Mouse (Mus musculus) kidney, embryonic 14.5 days (tissue): ENCODE measurements around the gene Hoxd12. TPM values are rescaled to one million over a fixed set of nuclear protein-coding genes. Genes with fewer than 3 reads are reported as not detected.

Source experiments
- ATAC-seq: fragments of 200-750 bp; cut with Nextera tagmentation; 2 replicates; pipeline ENCODE4 v1.8.0; 2017; ENCODE audit warnings: moderate number of reproducible peaks, mild to moderate bottlenecking, moderate TSS enrichment, moderate library complexity; ENCODE audit not compliant: low FRiP score, low TSS enrichment
- H3K27ac ChIP-seq: fragments of 300-500 bp; sonication (generic); 2 replicates; pipeline ENCODE4 v1.5.1; 2014; ENCODE audit warnings: low read depth, mild to moderate bottlenecking, low read length, moderate library complexity, mixed read lengths
- H3K27me3 ChIP-seq: fragments of 300-500 bp; sonication (generic); 2 replicates; pipeline ENCODE4 v1.6.1; 2014; ENCODE audit warnings: mild to moderate bottlenecking, low read length; ENCODE audit not compliant: control insufficient read depth, insufficient read depth
- H3K36me3 ChIP-seq: fragments of 300-500 bp; sonication (generic); 2 replicates; pipeline ENCODE4 v1.6.1; 2014; ENCODE audit warnings: low read length, mixed read lengths; ENCODE audit not compliant: control insufficient read depth, insufficient read depth
- H3K4me1 ChIP-seq: fragments of 300-500 bp; sonication (generic); 2 replicates; pipeline ENCODE4 v1.6.1; 2014; ENCODE audit warnings: low read length, mixed read lengths; ENCODE audit not compliant: control insufficient read depth, insufficient read depth
- H3K4me2 ChIP-seq: fragments of 300-500 bp; sonication (generic); replicated peaks from 2 replicates; pipeline ENCODE4 v1.6.1; 2014; ENCODE audit warnings: low read depth, mild to moderate bottlenecking, low read length
- H3K4me3 ChIP-seq: fragments of 300-500 bp; sonication (generic); 2 replicates; pipeline ENCODE4 v1.5.1; 2014; ENCODE audit warnings: mild to moderate bottlenecking, low read length
- H3K9ac ChIP-seq: fragments of 300-500 bp; sonication (generic); 2 replicates; pipeline ENCODE4 v1.6.1; 2014; ENCODE audit warnings: low read depth, mild to moderate bottlenecking, low read length, moderate library complexity
- H3K9me3 ChIP-seq: fragments of 300-500 bp; sonication (generic); 2 replicates; pipeline ENCODE4 v1.6.1; 2016; ENCODE audit warnings: low read length; ENCODE audit not compliant: control insufficient read depth
- WGBS: fragments of 180-500 bp; shearing (Covaris S2); extraction: QIAGEN DNeasy Blood & Tissue Kit; methylation state at CpG from one replicate; pipeline ENCODE4 v1.1.7; 2014; 5-methylcytosine and 5-hydroxymethylcytosine counted together
- polyA plus RNA-seq: library from polyadenylated mRNA; unstranded; fragments of >200 nt; fragmentation: Nextera tagmentation; extraction: Ambion mirVana; gene quantifications from 2 replicates; pipeline ENCODE4 v1.2.1, GENCODE M21; 2014

The Hoxd12 gene
- polyA plus RNA-seq, 1 experiment from 2014 or later: 7.2 TPM

DNA sequence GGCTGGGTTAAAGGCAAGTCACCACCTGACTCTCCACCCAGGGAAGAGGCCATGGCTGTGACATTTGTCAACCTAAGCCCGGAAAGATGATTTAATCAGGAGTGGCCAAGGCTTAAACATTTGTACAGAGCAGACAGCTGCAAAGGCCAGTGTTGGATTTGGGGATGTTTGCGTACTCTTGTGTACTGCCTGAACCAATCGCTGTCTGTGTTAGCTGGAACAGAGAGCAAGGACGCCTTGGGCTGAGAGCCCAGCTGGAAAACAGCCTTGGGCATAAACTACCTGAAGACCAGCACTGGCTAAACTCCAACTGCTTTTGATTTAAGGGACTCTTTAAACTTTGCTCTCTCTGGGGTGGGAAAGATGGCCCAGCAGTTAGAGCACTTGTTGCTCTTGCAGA is 33.9 kb downstream of the Hoxd12 start:
- Histone ChIP-seq H3K4me3 (peak overlapping the region; percentile 79), H3K4me2 (peak overlapping the region; percentile 56), H3K9ac (peak overlapping the region; percentile 46; the same call in 1 of the 2 replicates), H3K9me3 (no peaks in the 10 kb centered on the region), H3K27ac (peak overlapping the region; percentile 73; the same call in 1 of the 2 replicates), H3K36me3 (no peaks in the 10 kb centered on the region), H3K4me1 (peaks cover 38% of the 10 kb centered on the region), H3K27me3 (no peaks in the 10 kb centered on the region)
- 24% methylated on average over 4 of the region's 4 CpGs for WGBS
- no peak for ATAC-seq

DNA sequence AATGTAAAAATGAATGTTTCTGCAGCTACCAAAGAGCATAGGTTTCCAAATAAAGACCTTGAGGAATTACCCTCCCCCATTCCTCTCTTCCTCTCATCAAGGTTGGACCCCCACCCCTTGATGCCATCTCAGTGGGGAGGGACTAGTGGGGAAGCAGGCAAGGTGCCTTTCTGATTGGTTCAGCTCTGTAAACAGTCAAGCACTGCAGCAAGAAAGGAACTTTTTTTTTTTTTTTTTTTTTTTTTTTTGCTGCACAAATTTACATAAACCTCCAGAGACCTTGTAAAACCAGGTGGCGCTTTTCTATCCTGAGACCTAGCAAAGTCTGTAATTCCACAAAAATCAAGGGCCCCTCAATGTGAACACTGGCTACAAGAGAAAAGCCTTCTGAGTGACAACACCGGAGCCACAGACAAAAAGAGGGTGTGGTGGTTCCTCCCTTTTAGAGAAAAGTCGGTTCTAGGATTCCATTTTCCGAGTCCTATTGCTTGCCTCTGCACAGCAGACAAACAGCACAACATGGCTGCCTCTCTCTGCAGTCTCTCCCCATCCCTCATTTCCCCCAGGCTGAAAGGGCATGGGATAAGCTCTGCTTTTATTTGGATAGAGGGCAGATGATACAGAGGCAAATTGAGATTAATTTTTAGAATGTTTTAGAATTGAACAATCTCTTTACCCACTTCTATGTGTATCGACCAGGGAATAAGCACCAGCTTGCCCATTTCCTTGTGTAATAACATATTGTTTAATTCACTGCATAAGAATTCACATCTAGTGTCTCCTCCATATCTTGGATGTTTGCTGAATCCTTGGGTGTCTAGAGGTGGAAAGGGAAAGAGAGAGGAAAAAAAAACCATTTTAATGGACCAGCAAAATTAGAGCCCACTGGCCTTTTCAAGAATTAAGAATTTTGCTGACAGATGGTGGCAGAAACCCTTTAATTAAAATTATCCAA is 34.9 kb downstream of the Hoxd12 start:
- H3K9me3 ChIP-seq: no peaks in the 10 kb centered on the region
- H3K4me1 ChIP-seq: peaks cover 32% of the 10 kb centered on the region
- peak overlapping the region; percentile 69 for H3K4me2 ChIP-seq
- peak overlapping the region; percentile 93; the same call in 1 of the 2 replicates for H3K9ac ChIP-seq
- H3K27me3 ChIP-seq: no peaks in the 10 kb centered on the region
- peak overlapping the region; percentile 5; the same call in 1 of the 2 replicates for H3K4me3 ChIP-seq
- H3K27ac ChIP-seq: peak overlapping the region; percentile 55
- H3K36me3 ChIP-seq: no peaks in the 10 kb centered on the region
- no peak for ATAC-seq
- 13% methylated on average over 5 of the region's 5 CpGs for WGBS

DNA sequence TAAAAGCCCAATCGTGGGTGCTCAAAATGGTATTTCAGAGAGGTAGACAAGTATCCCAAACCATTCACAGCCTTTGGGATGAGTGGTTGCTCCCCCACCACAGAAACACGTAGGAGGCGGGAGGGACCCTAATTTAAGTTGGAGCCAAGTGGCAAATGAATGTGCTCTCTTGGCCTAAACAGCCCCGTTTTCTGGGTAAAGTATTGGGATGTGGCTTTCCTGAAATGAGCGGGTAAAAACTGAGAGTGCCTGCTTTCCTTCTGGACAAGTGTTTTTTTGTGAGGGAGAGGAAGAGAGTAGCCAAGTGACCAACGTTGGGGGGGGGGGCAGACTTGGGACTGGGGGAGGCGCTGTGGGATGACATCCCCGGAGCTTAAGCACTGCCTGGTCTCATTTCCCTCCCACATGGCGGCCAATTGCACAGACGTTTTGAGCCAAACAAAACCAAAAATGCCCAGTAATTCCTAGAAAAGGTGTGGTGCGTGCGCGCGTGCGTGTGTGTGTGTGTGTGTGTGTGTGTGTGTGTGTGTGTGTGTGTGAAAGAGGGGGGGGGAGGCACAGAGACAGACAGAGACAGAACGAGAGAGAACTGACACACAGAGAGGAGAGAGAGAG is 36.2 kb downstream of the Hoxd12 start:
- Histone ChIP-seq H3K4me1 (peaks cover 35% of the 10 kb centered on the region), H3K36me3 (no peaks in the 10 kb centered on the region), H3K27ac (peak overlapping the region; percentile 98), H3K4me2 (peak overlapping the region; percentile 69), H3K9ac (peak overlapping the region; percentile 93), H3K4me3 (peak overlapping the region; percentile 66), H3K27me3 (no peaks in the 10 kb centered on the region), H3K9me3 (no peaks in the 10 kb centered on the region)
- no peak for ATAC-seq
- under 1% methylated on average over 16 of the region's 16 CpGs for WGBS

DNA sequence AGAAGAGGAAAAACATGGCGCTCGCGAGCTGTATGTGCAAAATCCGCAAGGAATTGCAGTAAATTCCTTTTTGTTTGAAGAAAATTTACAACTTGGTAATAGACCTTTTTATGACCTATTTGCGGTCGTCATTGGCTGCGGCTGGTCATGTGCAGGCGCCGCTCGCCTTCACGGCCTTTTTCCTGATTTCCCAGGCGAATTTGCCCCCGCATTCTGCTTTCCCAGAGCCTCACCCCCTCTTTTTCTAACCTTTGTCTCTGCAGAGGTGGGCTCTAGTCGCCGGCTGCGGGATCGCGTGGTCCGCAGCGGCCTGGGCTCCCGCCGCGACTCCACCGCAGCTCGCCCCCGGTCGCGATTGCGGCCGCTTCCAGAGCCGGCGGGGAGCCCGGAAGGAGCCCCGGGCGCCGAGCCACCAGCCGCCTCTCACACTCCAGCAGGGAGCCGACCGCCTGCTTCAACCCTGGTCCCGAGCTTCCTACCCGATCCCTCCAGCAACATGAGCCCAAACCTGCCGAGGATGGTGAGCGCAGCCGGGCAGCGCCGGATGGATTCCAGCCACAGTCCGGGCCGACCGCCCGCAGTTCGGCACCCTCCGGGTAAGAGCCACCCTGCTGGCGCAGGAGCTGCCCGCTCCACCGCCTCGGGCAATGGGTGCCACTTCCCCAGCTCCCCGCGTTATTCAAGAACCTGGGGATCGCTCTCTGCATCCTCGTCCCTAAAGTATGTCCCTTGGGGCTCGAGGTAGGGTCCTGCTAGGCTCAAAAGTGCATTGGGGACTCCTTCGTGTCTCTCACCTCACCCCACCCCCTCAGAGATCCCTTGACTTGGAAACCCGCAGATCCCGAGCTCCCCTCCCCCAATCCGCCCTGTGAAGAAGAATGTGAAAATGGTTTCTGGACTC is 37.2 kb downstream of the Hoxd12 start, which contains the start of the genes Hoxd3 and Hoxd4:
Gene Hoxd3, plus strand, starts transcription at position 207 of the 901 bp plus-strand sequence.
Gene Hoxd4, plus strand, starts transcription at position 209 of the 901 bp plus-strand sequence.
- peak within 1 kb of the TSS; percentile 69 for H3K4me2 ChIP-seq
- peak; percentile 40 for ATAC-seq
- H3K27ac ChIP-seq: peak within 1 kb of the TSS; percentile 98
- no peaks in the 10 kb centered on the region for H3K9me3 ChIP-seq
- WGBS: under 1% methylated on average over 65 of the region's 65 CpGs
- no peaks in the 10 kb centered on the region for H3K27me3 ChIP-seq
- peaks cover 41% of the 10 kb centered on the region for H3K4me1 ChIP-seq
- peak within 1 kb of the TSS; percentile 93 for H3K9ac ChIP-seq
- H3K4me3 ChIP-seq: peak within 1 kb of the TSS; percentile 66
- no peaks in the 10 kb centered on the region for H3K36me3 ChIP-seq

DNA sequence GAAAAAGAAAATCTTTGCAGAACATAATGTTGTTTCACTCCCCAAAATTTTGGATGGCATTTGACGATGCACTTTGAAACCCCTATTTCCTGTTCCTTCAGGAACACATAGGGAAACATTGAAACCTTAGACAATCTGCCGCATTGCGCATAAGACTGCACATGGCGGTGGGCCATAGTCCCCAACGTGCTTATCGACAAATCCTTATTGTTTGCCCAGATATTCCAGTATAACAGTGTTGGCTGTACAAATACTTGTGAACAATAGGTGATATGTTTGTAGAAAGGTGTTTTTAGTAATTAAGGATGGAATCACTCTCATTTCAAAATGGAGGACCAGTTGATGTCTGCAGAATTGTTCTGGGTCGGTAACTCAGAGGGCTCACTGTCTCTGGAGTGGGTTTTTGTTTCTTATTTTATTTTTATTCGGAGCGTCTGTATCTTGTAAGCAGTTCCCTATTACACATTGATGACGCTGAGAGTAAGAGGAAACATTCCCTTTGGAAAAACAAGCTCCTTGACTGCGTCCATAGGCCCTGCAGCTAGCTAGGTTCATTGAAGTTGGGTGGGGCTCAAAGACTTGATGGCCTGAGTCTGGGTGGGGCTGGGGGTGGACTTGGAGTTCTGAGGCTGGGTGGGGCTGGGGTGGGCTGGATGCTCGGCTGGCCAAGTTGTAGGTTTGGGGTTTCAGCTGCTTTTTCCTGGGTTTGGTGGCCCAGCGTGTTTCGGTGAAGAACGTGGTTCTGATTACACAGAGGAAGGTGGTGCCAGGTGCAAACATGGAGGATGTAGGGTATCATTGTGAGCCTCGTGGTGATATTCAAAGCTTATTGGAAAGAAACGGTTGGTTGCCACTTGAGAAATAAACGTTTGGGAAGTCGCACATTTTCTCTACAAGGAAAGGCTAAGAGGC is 38.7 kb downstream of the Hoxd12 start:
- Histone ChIP-seq H3K36me3 (no peaks in the 10 kb centered on the region), H3K27me3 (no peaks in the 10 kb centered on the region), H3K4me2 (peak overlapping the region; percentile 69), H3K9ac (peak overlapping the region; percentile 93), H3K9me3 (no peaks in the 10 kb centered on the region), H3K4me3 (peak overlapping the region; percentile 66), H3K27ac (peak overlapping the region; percentile 89), H3K4me1 (peaks cover 37% of the 10 kb centered on the region)
- ATAC-seq: no peak
- 3% methylated on average over 19 of the region's 19 CpGs for WGBS

DNA sequence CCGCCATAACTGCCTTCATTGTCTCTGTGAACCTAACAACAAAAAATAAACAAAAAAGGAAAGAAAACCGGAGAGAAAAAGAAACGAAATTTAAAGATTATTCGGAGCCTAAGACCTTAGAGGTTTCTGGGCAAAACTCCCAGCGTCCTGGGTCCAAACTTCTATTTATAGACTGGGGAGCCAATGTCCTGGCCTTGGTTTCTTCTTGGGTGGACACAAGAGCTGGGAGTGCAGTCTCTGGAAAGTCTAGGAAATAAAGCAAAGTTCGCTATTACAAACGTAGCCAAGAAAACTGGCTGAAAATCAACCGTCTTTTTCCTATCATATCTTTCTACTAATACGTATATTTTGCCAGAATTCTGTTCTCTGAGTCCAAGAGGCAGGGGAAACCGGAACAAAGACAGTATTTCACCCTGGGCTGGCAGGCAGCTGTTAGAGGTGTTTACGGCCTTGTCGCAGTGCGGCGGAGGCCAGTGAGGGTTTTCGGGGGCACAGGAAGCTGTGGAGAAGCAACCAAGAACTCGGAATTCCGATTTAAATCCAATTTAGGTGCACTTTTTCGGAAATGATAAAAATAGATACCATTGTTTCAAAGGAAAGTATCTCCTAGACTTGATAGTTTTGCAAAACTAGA is 39.5 kb downstream of the Hoxd12 start:
- H3K4me1 ChIP-seq: peaks cover 36% of the 10 kb centered on the region
- ATAC-seq: no peak
- 2% methylated on average over 18 of the region's 18 CpGs for WGBS
- no peaks in the 10 kb centered on the region for H3K27me3 ChIP-seq
- H3K4me2 ChIP-seq: peak overlapping the region; percentile 69
- no peaks in the 10 kb centered on the region for H3K9me3 ChIP-seq
- no peaks in the 10 kb centered on the region for H3K36me3 ChIP-seq
- H3K4me3 ChIP-seq: peak overlapping the region; percentile 66
- peak overlapping the region; percentile 93 for H3K9ac ChIP-seq
- peak overlapping the region; percentile 89 for H3K27ac ChIP-seq

DNA sequence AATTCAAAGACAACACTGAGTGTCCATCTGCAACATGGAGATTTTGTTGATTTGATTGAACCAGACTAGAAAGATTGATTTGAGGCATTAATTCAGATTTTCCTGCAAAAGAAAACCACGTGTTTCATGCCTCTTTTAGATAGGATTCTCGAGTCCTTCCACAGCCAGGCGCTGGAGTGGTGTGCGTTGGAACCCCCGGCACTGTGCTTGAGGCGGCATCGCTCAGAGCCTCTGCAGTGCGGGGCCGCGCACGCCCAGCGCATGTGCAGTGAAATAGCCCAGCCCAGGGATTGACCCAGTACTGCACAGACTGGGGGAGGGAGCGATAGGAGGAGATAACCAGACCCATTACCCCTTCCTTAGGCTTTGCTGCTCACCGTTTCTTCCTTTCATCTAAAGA is 40.1 kb downstream of the Hoxd12 start:
- peaks cover 36% of the 10 kb centered on the region for H3K4me1 ChIP-seq
- H3K4me3 ChIP-seq: peak overlapping the region; percentile 66
- H3K27me3 ChIP-seq: no peaks in the 10 kb centered on the region
- H3K9ac ChIP-seq: peak overlapping the region; percentile 93
- ATAC-seq: peak; percentile 74
- H3K4me2 ChIP-seq: peak overlapping the region; percentile 69
- H3K27ac ChIP-seq: peak overlapping the region; percentile 89
- H3K9me3 ChIP-seq: no peaks in the 10 kb centered on the region
- 2% methylated on average over 14 of the region's 14 CpGs for WGBS
- no peaks in the 10 kb centered on the region for H3K36me3 ChIP-seq
